Mouse (Mus musculus): ENCODE data around the gene Ppp1r14d. TPM values are rescaled to one million over a fixed set of nuclear protein-coding genes. Genes with fewer than 3 reads are reported as not detected.
A peak's percentile ranks its signal among the peaks of the same experiment; 100 is the strongest.

Ppp1r14d gene
- polyA plus RNA-seq, 1 experiment from 2014 or later: 0.57 TPM

GRCm38 (mm10) chr2:119174866-119175265 is 54.8 kb downstream of the Ppp1r14d start:
- H3K9ac ChIP-seq (ENCODE audit: low read length): no peak overlapping the region
- WGBS: 69% methylated on average over 14 of the region's 14 CpGs

GRCm38 (mm10) chr2:119173991-119174651 is 55.6 kb downstream of the Ppp1r14d start, which contains the start of gene Gm14137:
Gene Gm14137, plus strand, starts transcription at chr2:119174509.
- no peak within 1 kb of the TSS for H3K4me3 ChIP-seq (ENCODE audit: low read depth, low read length)
- H3K9ac ChIP-seq (ENCODE audit: low read length): peak within 1 kb of the TSS; percentile 23; the same call in 1 of the 2 replicates
- ATAC-seq (ENCODE audit: low FRiP score, low TSS enrichment): peak; percentile 71
- H3K36me3 ChIP-seq (ENCODE audit: control insufficient read depth, insufficient read depth, low read length): peaks cover 3% of the 10 kb centered on the region; the same call in 1 of the 2 replicates
- H3K4me2 ChIP-seq (replicated peaks; ENCODE audit: low read depth): no peak within 1 kb of the TSS
- H3K27me3 ChIP-seq (ENCODE audit: control insufficient read depth, insufficient read depth, low read length): no peaks in the 10 kb centered on the region
- TF ChIP-seq CTCF (IDR thresholded peaks at IDR 0.05; ENCODE audit: low read depth) (no peak), EP300 (optimal IDR thresholded peaks at IDR 0.05) (no peak)
- 0 out of 2 replicates have a peak, but pooled peaks cover 2% of the 10 kb centered on the region for H3K4me1 ChIP-seq (replicated peaks; ENCODE audit: control insufficient read depth, insufficient read depth)
- no peak for DNase-seq (ENCODE audit: low spot score)
- WGBS: 51% methylated on average over 8 of the region's 8 CpGs
- H3K9me3 ChIP-seq (ENCODE audit: control insufficient read depth, low read length): no peaks in the 10 kb centered on the region
- peak within 1 kb of the TSS; percentile 70 for H3K27ac ChIP-seq (replicated peaks)

More at GRCm38 (mm10) chr2:119174866-119175265, 54.8 kb downstream of the Ppp1r14d start:
- Histone ChIP-seq H3K27ac (replicated peaks) (peak overlapping the region; percentile 70), H3K4me1 (replicated peaks; ENCODE audit: control insufficient read depth, insufficient read depth) (0 out of 2 replicates have a peak, but pooled peaks cover 2% of the 10 kb centered on the region), H3K9me3 (ENCODE audit: control insufficient read depth, low read length) (no peaks in the 10 kb centered on the region), H3K4me2 (replicated peaks; ENCODE audit: low read depth) (no peak overlapping the region), H3K27me3 (ENCODE audit: control insufficient read depth, insufficient read depth, low read length) (no peaks in the 10 kb centered on the region), H3K4me3 (ENCODE audit: low read depth, low read length) (no peak overlapping the region), H3K36me3 (ENCODE audit: control insufficient read depth, insufficient read depth, low read length) (peaks cover 3% of the 10 kb centered on the region; the same call in 1 of the 2 replicates)
- ATAC-seq (ENCODE audit: low FRiP score, low TSS enrichment) (no peak), DNase-seq (ENCODE audit: low spot score) (no peak)
- TF ChIP-seq CTCF (IDR thresholded peaks at IDR 0.05; ENCODE audit: low read depth) (no peak), EP300 (optimal IDR thresholded peaks at IDR 0.05) (no peak)

GRCm38 (mm10) chr2:119172862-119173576 is 56.7 kb downstream of the Ppp1r14d start:
- no peaks in the 10 kb centered on the region for H3K27me3 ChIP-seq (ENCODE audit: control insufficient read depth, insufficient read depth, low read length)
- H3K9ac ChIP-seq (ENCODE audit: low read length): no peak overlapping the region; the same call in 1 of the 2 replicates

GRCm38 (mm10) chr2:119172446-119172845 is 57.3 kb downstream of the Ppp1r14d start:
- WGBS: 85% methylated on average over 7 of the region's 7 CpGs
- DNase-seq (ENCODE audit: low spot score): no peak
- TF ChIP-seq EP300 (optimal IDR thresholded peaks at IDR 0.05) (no peak), CTCF (IDR thresholded peaks at IDR 0.05; ENCODE audit: low read depth) (no peak)
- Histone ChIP-seq H3K9ac (ENCODE audit: low read length) (no peak overlapping the region), H3K36me3 (ENCODE audit: control insufficient read depth, insufficient read depth, low read length) (peaks cover 3% of the 10 kb centered on the region; the same call in 1 of the 2 replicates), H3K4me3 (ENCODE audit: low read depth, low read length) (no peak overlapping the region), H3K9me3 (ENCODE audit: control insufficient read depth, low read length) (no peaks in the 10 kb centered on the region), H3K4me1 (replicated peaks; ENCODE audit: control insufficient read depth, insufficient read depth) (0 out of 2 replicates have a peak, but pooled peaks cover 2% of the 10 kb centered on the region), H3K27ac (replicated peaks) (no peak overlapping the region), H3K27me3 (ENCODE audit: control insufficient read depth, insufficient read depth, low read length) (no peaks in the 10 kb centered on the region), H3K4me2 (replicated peaks; ENCODE audit: low read depth) (no peak overlapping the region)
- no peak for ATAC-seq (ENCODE audit: low FRiP score, low TSS enrichment)

More at GRCm38 (mm10) chr2:119172862-119173576, 56.7 kb downstream of the Ppp1r14d start:
- DNase-seq (ENCODE audit: low spot score): peak; percentile 50
- no peak; the same call in 1 of the 2 replicates for ATAC-seq (ENCODE audit: low FRiP score, low TSS enrichment)
- H3K4me3 ChIP-seq (ENCODE audit: low read depth, low read length): no peak overlapping the region
- H3K27ac ChIP-seq (replicated peaks): peak overlapping the region; percentile 61
- H3K4me1 ChIP-seq (replicated peaks; ENCODE audit: control insufficient read depth, insufficient read depth): 0 out of 2 replicates have a peak, but pooled peaks cover 2% of the 10 kb centered on the region
- H3K4me2 ChIP-seq (replicated peaks; ENCODE audit: low read depth): no peak overlapping the region
- 26% methylated on average over 13 of the region's 13 CpGs for WGBS
- H3K9me3 ChIP-seq (ENCODE audit: control insufficient read depth, low read length): no peaks in the 10 kb centered on the region
- H3K36me3 ChIP-seq (ENCODE audit: control insufficient read depth, insufficient read depth, low read length): peaks cover 3% of the 10 kb centered on the region; the same call in 1 of the 2 replicates
- TF ChIP-seq EP300 (optimal IDR thresholded peaks at IDR 0.05) (no peak), CTCF (IDR thresholded peaks at IDR 0.05; ENCODE audit: low read depth) (no peak)

GRCm38 (mm10) chr2:119171574-119171973 is 58.1 kb downstream of the Ppp1r14d start:
- ATAC-seq (ENCODE audit: low FRiP score, low TSS enrichment): no peak
- Histone ChIP-seq H3K36me3 (ENCODE audit: control insufficient read depth, insufficient read depth, low read length) (peaks cover under 1% of the 10 kb centered on the region; the same call in 1 of the 2 replicates), H3K9me3 (ENCODE audit: control insufficient read depth, low read length) (no peaks in the 10 kb centered on the region), H3K4me1 (replicated peaks; ENCODE audit: control insufficient read depth, insufficient read depth) (0 out of 2 replicates have a peak, but pooled peaks cover 2% of the 10 kb centered on the region), H3K4me2 (replicated peaks; ENCODE audit: low read depth) (no peak overlapping the region), H3K27ac (replicated peaks) (no peak overlapping the region; the same call in 1 of the 2 replicates), H3K27me3 (ENCODE audit: control insufficient read depth, insufficient read depth, low read length) (no peaks in the 10 kb centered on the region), H3K9ac (ENCODE audit: low read length) (no peak overlapping the region), H3K4me3 (ENCODE audit: low read depth, low read length) (no peak overlapping the region)
- WGBS: 63% methylated on average over 8 of the region's 8 CpGs
- no peak for TF ChIP-seq EP300 (optimal IDR thresholded peaks at IDR 0.05)
- TF ChIP-seq CTCF (IDR thresholded peaks at IDR 0.05; ENCODE audit: low read depth): no peak
- no peak for DNase-seq (ENCODE audit: low spot score)
